Mouse (Mus musculus): ENCODE data around the gene Apoc2.

Apoc2 gene

GRCm38 (mm10) chr7:19677872-19678271, at the start of gene Apoc2:
TSS of gene Apoc2 (minus strand) at chr7:19677941.
- no peak for DNase-seq

DNA sequence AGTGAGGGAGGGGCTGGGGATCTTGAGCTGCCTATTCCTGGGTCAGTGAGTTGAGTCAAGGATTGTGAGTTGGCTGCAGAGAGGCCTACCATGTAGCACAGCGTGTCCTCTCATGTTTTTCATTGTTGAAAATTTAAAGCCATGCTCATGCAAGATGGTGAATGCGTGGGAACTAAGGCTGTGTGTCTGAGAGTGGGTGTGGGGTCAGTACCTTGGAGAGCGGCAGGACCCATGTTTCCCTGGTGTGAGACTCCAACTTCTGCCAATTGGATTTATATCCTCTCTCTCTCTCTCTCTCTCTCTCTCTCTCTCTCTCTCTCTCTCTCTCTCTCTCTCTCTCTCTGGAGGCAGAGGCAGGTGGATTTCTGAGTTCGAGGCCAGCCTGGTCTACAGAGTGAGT, 48.8 kb upstream of the Apoc2 start:
- no peak for DNase-seq

DNA sequence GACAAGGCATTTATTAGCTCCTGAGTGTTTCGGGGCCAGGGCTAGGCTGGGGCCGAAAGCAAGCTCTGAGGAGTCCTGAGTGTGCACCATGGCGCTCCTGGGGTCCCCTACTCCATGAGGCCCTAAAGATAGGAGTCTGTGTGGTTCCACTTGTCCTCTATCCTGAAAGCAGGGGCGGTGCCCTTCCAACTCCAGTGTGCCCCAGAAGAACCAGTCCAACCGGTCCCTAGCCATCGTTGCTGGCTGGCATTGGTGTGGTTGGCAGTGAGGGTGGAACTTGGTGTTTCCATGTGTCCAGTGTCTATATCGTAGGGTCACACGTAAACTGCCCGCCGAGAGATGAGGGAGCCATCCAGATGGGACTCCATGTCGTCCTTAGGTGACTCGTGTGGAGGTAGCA, 46.4 kb upstream of the Apoc2 start:
- no peak for DNase-seq

DNA sequence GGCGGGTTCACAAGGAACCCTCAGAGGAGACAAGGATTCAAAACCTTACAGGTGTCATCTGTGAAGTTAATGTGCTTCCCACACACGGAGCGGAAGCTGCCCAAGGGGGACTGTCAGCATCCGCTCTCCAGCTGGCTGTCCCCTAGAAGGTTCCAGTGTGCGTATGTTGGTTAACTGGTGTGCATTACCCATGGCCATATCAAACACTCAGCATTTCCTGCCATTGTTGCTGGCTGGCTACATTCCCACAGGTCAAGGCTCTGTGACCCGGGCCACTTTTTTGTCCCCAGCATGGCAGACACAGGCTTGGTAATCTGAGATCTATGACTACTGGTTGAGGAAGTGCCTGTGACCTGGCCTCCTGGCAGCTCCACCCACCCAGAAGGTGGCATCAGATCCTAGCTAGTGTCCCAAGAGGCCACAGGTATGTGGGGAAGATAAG, 45.0 kb upstream of the Apoc2 start:
- no peak for DNase-seq

- DNase-seq: no peak
These were observed 41.5 kb upstream of the Apoc2 start for GRCm38 (mm10) chr7:19719200-19719599.

DNA sequence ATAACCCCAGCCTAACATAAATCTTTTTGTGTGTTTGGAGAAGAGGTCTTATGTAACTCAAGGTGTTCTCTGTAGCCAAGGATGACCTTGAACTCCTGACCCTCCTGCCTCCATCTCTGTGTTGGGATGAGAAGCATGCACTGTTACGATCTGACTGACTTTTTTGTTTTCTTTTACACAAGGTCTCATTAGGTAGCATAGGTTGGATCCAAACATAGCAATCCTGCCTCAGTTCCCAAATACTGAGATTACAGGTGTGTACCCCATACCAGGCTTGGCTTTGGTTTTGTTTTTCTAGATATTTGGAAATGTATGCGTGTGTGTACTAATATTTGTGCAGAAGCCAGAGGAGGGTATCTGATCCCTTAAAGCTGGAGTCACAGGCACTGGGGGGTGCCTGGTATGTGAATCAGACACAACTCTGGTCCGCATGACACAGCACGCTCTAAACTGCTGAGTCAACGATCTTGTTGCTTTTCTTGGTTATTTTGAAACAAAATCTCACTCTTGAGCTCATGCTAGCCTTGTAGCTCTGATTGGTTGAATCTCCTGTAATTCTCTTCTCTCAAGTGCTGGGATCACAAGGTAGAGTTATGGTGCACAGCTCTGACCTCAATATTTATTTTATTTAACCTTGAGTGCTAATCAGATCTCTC, 40.7 kb upstream of the Apoc2 start:
- no peak for DNase-seq

DNA sequence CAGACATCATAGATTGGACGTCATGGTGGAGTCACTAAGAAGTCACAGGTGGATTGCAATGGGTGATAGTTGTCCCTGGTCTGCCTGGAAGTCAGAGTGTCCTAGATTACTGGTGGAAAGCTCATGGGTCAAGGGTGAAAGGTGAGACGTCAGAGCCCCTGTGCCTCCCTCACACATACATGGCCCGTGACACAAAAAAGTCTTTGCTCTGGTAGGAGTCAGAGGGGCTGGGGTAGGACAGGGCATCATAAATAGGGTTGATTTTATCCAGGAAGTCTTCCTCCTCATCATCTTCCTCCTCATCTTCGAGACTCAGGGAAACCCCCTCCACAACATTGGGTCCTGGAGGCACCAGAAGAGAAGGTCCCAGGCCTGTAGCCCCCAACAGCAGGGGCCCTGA, 39.6 kb upstream of the Apoc2 start:
- DNase-seq: no peak

- no peak for DNase-seq
These were observed 39.1 kb upstream of the Apoc2 start for GRCm38 (mm10) chr7:19716822-19717221.

- no peak for DNase-seq
These were observed 38.4 kb upstream of the Apoc2 start for GRCm38 (mm10) chr7:19716055-19716682.

DNA sequence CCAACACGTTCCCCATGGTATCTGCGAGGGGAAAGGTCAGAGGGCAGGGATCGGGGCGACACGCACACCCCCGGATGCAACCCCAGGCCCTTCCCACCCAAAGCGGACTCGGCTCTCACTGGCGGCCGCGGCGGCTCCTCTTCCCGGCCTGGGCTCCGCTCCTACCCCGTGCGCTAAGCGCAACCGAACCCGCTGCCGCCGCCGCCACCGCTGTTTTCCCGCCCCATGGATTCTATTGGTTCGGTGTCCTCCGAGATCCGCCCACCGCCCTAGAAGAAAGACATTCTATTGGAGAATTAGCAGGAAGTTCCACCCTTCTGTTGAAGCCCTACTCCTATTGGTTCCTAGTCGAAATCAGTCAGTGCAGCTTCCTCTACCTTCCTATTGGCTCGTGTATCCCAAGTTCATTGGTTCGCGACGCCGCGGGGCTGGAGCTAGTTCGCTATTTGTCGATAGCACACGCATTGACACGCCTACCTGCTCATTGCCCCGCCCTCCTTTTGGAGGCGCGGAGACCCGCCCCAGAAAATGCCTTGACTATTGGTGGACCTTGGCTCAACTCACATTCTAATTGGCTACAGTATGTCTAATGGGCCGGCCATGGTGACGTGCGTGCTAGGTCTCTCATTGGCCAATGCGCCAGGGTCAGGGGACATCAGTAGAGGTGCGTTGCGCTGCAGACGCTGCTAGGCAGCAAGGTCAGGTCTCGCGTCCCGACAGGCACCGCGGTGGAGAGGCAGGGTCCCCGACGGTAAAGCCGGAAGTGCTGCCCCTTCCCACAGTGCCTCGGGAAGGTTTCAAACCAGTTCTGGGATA, 37.7 kb upstream of the Apoc2 start, which contains the start of gene Tomm40:
TSS of gene Tomm40 (minus strand) at position 200 of the 816 bp plus-strand sequence.
- peak; percentile 100 for DNase-seq

DNA sequence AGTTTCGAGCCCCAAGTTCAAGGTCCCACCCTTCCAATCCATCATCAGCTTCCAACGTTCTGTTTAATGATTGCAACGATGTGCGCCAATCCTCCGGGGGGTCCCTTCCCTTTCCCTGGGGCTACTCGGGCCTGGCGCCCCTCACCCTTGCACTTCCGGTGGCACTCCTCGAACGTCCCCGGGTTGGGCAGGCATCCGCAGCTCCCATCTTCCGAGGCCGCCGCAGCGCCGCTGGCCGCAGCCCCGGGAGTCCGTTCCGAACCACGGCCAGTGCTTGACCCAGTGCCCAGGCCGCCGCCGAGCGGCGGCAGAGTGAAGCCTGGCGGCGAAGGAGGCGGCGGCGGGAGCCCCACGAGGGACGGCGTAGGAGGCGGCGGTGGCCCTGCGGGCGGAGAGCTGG, 37.1 kb upstream of the Apoc2 start:
- DNase-seq: no peak

DNA sequence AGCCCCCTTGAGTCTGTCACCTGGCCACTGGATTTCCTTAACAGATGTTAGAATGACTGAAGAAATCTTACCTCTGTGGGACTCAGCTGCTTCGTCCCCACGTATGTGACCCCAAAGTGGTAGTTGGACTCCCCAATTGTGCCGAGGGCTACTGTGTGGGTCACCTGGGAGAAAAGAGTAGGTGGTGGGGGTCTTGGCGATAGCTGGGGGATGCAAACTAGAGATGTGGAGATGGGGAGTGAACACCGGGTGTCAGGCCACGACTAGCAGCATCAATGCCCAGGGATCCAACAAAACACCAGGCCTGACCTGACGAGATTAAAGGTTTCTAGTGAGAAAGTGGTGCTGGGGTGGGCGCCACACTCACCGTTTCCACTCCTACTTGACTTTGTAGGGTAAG, 35.9 kb upstream of the Apoc2 start:
- no peak for DNase-seq

- DNase-seq: no peak
These were observed 35.5 kb upstream of the Apoc2 start for GRCm38 (mm10) chr7:19713196-19713595.

DNA sequence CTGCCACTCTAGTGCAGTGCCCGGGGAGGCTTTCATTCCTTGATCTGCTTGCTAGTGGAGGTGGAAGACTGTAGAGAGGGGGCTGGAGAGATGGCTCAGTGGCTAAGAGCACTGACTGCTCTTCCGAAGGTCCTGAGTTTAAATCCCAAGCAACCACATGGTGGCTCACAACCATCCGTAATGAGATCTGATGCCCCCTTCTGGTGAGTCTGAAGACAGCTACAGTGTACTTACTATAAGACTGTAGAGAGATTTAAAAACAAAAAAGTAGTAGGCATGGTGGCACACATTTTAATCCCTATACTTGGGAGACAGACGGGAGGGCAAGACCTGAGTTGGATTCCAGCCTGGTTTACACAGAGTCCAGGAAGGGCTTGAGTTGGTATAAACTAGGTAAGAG, 34.7 kb upstream of the Apoc2 start:
- no peak for DNase-seq

DNA sequence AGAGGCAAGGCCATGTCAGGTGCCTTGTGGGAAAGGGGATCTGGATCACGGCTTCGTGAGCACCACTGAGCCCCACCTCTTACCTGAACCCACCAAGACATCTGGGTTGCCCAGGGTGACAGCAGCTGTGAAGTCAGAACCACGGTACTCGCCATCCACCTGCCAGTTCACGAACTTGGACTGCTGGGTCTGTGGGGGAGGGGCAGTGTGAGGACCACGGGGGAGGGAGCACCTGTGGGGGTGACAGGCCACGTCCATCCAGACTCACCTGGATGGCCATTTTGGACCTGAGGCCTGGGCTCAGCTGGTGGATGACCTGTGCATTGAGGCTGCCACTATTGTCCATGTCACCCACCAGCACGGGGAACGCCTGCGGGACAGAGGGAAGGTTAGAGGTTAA, 32.9 kb upstream of the Apoc2 start:
- no peak for DNase-seq

DNA sequence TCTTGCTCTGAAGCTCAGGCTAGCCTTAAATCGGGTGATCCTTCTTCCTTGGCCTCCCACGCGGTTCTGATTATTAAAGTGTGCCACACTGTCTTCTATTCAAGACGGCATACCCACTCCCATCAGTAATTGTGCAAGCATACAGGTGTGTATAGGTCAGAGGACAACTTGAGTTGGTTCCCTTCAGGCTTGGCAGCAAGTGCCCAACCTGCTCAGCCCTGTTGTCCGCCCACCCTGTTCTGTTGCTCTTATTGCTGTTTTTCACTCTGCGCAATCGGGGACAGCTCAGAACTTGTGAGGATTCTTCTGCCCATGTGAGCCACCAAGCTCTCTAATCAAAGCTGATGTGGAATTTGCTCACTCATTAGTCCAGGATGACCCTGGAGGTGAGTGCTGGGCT, 27.5 kb upstream of the Apoc2 start:
- DNase-seq: no peak

GRCm38 (mm10) chr7:19704475-19704874, 26.7 kb upstream of the Apoc2 start:
- DNase-seq: no peak

DNA sequence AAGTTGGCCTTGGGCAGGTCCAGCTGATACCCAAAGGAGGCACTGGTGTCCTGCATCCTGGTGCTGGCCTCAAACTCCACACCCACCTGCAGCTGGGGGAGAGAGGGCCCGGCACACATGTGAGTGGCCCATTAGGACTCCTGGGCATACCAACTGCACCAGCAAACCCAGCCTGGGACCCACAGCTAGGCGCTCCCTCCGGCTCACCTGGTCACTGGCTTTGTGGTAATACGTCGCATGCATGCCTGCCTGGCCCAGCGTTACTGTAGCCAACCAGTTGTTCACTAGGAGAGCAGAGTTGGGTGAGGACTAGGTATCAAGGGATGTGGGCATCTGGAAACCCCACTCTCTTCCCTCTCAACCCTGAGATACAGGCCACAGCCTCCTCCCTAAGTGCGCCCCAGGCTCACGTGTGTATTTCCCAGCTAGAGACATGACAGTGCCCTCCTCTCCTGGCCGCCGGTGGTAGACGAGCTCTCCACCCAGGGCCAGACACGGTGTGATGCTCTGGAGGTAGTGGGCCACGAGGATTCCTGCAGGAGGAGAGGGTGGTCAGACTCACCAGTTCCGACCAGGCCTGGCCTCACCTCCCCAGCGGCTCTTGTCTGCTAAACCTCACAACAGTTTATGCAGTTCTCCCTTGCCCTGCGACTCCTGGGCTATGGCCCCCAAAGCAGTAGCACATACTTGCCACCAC, 25.3 kb upstream of the Apoc2 start:
- no peak for DNase-seq

GRCm38 (mm10) chr7:19701069-19701761, 23.5 kb upstream of the Apoc2 start:
- peak; percentile 71 for DNase-seq

DNA sequence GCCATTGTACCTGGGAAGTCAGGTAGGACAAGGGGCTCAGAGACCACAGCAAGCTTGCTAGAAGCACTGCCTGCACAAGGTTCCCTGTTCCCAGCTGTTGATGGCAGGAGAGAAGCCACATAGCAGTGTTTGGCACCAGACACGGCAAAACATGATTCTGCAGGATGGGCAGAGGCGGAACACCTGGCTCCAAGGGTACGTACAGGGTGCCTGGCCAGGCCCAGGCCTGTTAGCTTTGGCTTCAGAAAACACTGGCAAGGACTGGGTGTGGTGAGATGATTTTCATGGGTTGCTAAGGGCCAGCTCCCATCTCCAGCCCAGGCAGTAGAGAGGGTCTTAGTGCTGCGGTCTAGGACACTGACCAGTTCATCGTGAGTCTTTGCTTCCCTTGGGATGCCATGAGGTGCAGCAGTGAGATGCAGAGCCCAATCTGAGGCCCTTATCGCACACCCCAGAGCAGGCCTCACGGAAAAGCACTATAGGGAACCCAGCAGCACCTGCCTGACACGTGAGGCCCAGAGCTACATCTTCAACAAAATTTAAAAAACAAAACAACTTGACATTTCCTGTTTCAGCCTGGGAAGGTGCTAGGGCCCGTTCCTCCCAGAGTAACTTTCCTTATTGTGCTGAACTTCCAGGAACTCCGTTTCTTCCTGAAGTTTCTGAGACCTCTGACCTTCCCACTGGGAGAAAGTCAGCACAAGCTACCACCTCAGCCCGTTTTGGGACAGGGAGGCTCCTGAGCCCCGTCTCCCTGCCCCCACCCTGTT, 22.7 kb upstream of the Apoc2 start:
- DNase-seq: no peak

GRCm38 (mm10) chr7:19699827-19700148, 22.0 kb upstream of the Apoc2 start:
- DNase-seq: no peak
